Mouse (Mus musculus): ENCODE results near the gene Nr1d2. TPM values are rescaled to one million over a fixed set of nuclear protein-coding genes. Genes with fewer than 3 reads are reported as not detected.
"Not testable (repeated sequence)": the region's sequence is repeated elsewhere in the genome, so short reads cannot be mapped to it uniquely, and the experiment has no call there.

Nr1d2 gene
- 23.8 and 30.8 TPM in 2 replicates for polyA plus RNA-seq (2012; ENCODE audit: insufficient read depth, insufficient read length, missing spikeins)

DNA sequence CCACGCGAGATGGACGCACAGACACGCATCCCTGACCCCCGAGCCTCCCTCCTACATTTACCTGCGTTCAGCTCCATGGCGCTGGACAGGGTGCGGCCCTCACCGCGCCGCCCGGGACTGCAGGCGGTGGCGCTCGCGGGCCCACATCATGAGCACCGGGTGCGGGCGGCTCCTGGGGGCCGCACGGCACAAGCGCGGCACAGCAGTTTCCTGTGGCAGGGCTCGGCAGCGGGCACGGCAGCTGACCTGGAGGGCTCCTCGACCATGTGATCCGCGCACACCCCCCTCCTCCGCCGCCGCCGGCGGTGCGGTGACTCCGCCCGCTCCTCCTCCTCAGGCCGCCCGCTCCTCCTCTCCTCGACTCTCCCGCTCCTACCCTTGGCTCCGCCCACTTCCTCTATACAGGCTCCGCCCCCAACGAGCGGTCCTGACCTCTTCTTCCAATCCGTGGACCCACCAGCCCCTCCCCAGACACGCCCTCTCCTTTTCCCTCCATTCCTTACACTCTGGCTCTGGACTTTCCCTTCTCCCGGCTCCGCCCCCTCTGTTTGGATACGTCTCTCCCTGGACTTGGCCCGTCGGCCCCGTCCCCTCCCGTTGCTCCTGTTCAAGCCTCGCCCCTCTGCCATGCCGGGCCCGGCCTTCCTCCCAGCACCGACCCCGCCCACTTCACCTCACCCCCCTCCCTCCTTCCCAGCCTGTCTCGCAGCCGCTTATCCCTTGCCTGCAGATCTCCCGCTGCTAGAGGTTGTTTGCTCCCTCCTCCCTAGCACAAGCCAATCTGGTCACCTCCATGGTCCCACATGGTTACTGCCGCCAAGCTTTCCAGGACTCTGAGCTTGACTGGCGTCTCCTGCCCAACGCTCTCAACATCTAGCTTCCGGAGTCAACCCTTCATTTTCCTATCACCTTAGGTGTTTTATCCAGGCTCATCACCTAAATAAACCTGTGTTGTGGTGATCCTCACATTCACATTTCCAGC, at the start of gene Nr1d2:
Gene Nr1d2, minus strand, starts transcription at position 378 of the 982 bp plus-strand sequence.
- Histone ChIP-seq H3K4me1 (ENCODE audit: control insufficient read depth, insufficient read depth, insufficient read length, low read length) (peaks cover 9% of the 10 kb centered on the region), H3K27ac (replicated peaks; ENCODE audit: low read depth, low read length) (peak within 1 kb of the TSS; percentile 99), H3K4me3 (ENCODE audit: insufficient read depth, low read depth, low read length) (peak within 1 kb of the TSS; percentile 86)

GRCm38 (mm10) chr14:18287391-18287790, 48.5 kb upstream of the Nr1d2 start:
- Histone ChIP-seq H3K4me3 (ENCODE audit: insufficient read depth, low read depth, low read length) (no peak overlapping the region), H3K4me1 (ENCODE audit: control insufficient read depth, insufficient read depth, insufficient read length, low read length) (peaks cover 14% of the 10 kb centered on the region; the same call in 1 of the 2 replicates), H3K27ac (replicated peaks; ENCODE audit: low read depth, low read length) (peak overlapping the region; percentile 66)

GRCm38 (mm10) chr14:18286441-18286840, 47.5 kb upstream of the Nr1d2 start:
- Histone ChIP-seq H3K27ac (replicated peaks; ENCODE audit: low read depth, low read length) (peak overlapping the region; percentile 51; the same call in 1 of the 2 replicates), H3K4me1 (ENCODE audit: control insufficient read depth, insufficient read depth, insufficient read length, low read length) (peaks cover 14% of the 10 kb centered on the region; the same call in 1 of the 2 replicates)

GRCm38 (mm10) chr14:18285476-18285875, 46.5 kb upstream of the Nr1d2 start:
- no peak overlapping the region for H3K4me3 ChIP-seq (ENCODE audit: insufficient read depth, low read depth, low read length)
- H3K27ac ChIP-seq (replicated peaks; ENCODE audit: low read depth, low read length) = no peak overlapping the region
- H3K4me1 ChIP-seq (ENCODE audit: control insufficient read depth, insufficient read depth, insufficient read length, low read length) = peaks cover 14% of the 10 kb centered on the region; the same call in 1 of the 2 replicates

More at GRCm38 (mm10) chr14:18286441-18286840, 47.5 kb upstream of the Nr1d2 start:
- H3K4me3 ChIP-seq (ENCODE audit: insufficient read depth, low read depth, low read length) = no peak overlapping the region

DNA sequence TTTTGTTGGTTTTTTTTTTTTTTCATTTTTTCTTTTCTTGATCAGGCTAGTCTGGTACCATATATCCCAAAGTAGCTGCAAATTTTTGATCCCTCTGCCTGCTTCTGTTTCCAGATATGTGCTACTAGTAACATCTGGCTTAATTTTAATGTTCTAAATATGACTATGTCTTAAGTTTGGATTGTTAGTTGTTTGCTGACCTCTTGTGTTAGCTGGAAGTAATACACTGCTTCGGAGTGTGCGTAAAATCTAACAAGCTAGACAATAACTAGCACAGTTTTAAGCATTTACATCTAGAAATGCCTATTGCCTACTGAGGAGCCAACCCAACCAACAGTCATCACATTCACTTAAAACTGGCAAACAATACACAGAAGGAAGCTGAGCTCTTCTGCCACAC, 45.7 kb upstream of the Nr1d2 start:
- H3K4me1 ChIP-seq (ENCODE audit: control insufficient read depth, insufficient read depth, insufficient read length, low read length) = peaks cover 11% of the 10 kb centered on the region; the same call in 1 of the 2 replicates
- no peak overlapping the region for H3K27ac ChIP-seq (replicated peaks; ENCODE audit: low read depth, low read length)
- H3K4me3 ChIP-seq (ENCODE audit: insufficient read depth, low read depth, low read length) = no peak overlapping the region

GRCm38 (mm10) chr14:18280375-18280774, 41.4 kb upstream of the Nr1d2 start:
- Histone ChIP-seq H3K4me1 (ENCODE audit: control insufficient read depth, insufficient read depth, insufficient read length, low read length) (no peaks in the 10 kb centered on the region), H3K27ac (replicated peaks; ENCODE audit: low read depth, low read length) (no peak overlapping the region), H3K4me3 (ENCODE audit: insufficient read depth, low read depth, low read length) (no peak overlapping the region)

DNA sequence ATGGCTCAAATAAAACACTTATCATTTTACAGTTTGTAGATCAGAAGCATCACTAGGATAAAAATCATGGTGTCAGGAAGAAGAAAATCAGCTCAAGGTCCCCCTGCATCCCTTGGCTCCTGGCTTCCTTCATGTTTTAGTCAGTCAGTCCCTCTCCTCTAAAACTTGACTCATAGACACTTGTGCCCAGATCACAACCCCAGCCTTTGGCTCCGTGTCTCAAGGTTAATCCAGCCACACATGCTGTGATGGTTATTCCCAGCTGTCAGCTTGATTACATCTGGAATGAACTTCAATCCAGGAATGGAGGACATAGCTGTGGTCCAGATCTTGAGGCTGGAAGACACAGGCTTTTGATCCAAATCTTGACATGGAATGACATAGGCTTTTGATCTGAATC, 35.6 kb upstream of the Nr1d2 start:
- Histone ChIP-seq H3K27ac (replicated peaks; ENCODE audit: low read depth, low read length) (no peak overlapping the region), H3K4me3 (ENCODE audit: insufficient read depth, low read depth, low read length) (no peak overlapping the region), H3K4me1 (ENCODE audit: control insufficient read depth, insufficient read depth, insufficient read length, low read length) (peaks cover 3% of the 10 kb centered on the region; the same call in 1 of the 2 replicates)

- no peak overlapping the region for H3K27ac ChIP-seq (replicated peaks; ENCODE audit: low read depth, low read length)
- peaks cover 3% of the 10 kb centered on the region; the same call in 1 of the 2 replicates for H3K4me1 ChIP-seq (ENCODE audit: control insufficient read depth, insufficient read depth, insufficient read length, low read length)
- peak overlapping the region; percentile 84 for H3K4me3 ChIP-seq (ENCODE audit: insufficient read depth, low read depth, low read length)
Measured at GRCm38 (mm10) chr14:18271666-18272065, 32.7 kb upstream of the Nr1d2 start.

GRCm38 (mm10) chr14:18270529-18271441, 31.9 kb upstream of the Nr1d2 start, which contains the start of the genes Nkiras1 and Rpl15:
TSS of gene Nkiras1 (plus strand) at chr14:18271136.
TSS of gene Rpl15 (minus strand) at chr14:18271391.
- peak within 1 kb of the TSS; percentile 85 for H3K4me3 ChIP-seq (ENCODE audit: insufficient read depth, low read depth, low read length)
- peaks cover 3% of the 10 kb centered on the region; the same call in 1 of the 2 replicates for H3K4me1 ChIP-seq (ENCODE audit: control insufficient read depth, insufficient read depth, insufficient read length, low read length)
- peak within 1 kb of the TSS; percentile 94 for H3K27ac ChIP-seq (replicated peaks; ENCODE audit: low read depth, low read length)

- H3K4me3 ChIP-seq (ENCODE audit: insufficient read depth, low read depth, low read length) = peak overlapping the region; percentile 85
- not testable (repeated sequence) for H3K27ac ChIP-seq (replicated peaks; ENCODE audit: low read depth, low read length); H3K4me1 ChIP-seq (ENCODE audit: control insufficient read depth, insufficient read depth, insufficient read length, low read length)
Measured at GRCm38 (mm10) chr14:18269947-18270528, 31.1 kb upstream of the Nr1d2 start.

GRCm38 (mm10) chr14:18263427-18263826, 24.5 kb upstream of the Nr1d2 start:
- Histone ChIP-seq H3K4me3 (ENCODE audit: insufficient read depth, low read depth, low read length) (no peak overlapping the region), H3K27ac (replicated peaks; ENCODE audit: low read depth, low read length) (no peak overlapping the region), H3K4me1 (ENCODE audit: control insufficient read depth, insufficient read depth, insufficient read length, low read length) (no peaks in the 10 kb centered on the region)

- Histone ChIP-seq H3K4me1 (ENCODE audit: control insufficient read depth, insufficient read depth, insufficient read length, low read length) (no peaks in the 10 kb centered on the region), H3K27ac (replicated peaks; ENCODE audit: low read depth, low read length) (no peak overlapping the region), H3K4me3 (ENCODE audit: insufficient read depth, low read depth, low read length) (no peak overlapping the region)
Measured at GRCm38 (mm10) chr14:18261203-18261602, 22.3 kb upstream of the Nr1d2 start.

DNA sequence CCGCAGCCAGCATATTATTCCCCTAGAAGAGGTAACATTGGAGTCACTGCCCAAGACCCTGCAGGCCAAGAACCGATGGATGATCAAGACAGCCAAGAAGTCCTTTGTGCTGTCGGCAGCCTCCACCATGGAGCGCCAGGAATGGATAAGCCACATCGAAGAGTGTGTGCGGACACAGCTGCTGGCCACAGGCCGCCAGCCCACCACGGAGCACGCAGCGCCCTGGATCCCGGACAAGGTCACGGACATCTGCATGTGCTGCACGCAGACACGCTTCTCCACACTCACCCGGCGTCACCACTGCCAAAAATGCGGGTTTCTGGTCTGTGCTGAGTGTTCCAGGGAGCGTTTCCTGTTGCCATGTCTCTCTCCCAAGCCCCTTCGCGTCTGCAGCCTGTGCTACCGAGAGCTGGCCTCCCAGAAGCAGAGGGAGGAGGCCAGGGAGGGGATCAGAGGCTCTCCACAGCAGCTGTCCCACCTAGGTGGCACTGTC, 3.8 kb upstream of the Nr1d2 start:
- Histone ChIP-seq H3K4me1 (ENCODE audit: control insufficient read depth, insufficient read depth, insufficient read length, low read length) (no peaks in the 10 kb centered on the region), H3K27ac (replicated peaks; ENCODE audit: low read depth, low read length) (no peak overlapping the region), H3K4me3 (ENCODE audit: insufficient read depth, low read depth, low read length) (no peak overlapping the region)

GRCm38 (mm10) chr14:18241786-18242185, 2.9 kb upstream of the Nr1d2 start:
- H3K4me1 ChIP-seq (ENCODE audit: control insufficient read depth, insufficient read depth, insufficient read length, low read length) = no peaks in the 10 kb centered on the region
- no peak overlapping the region for H3K27ac ChIP-seq (replicated peaks; ENCODE audit: low read depth, low read length)
- no peak overlapping the region for H3K4me3 ChIP-seq (ENCODE audit: insufficient read depth, low read depth, low read length)
